Mouse (Mus musculus): Measurements from ENCODE around the gene Ndst4.

Ndst4 gene

DNA sequence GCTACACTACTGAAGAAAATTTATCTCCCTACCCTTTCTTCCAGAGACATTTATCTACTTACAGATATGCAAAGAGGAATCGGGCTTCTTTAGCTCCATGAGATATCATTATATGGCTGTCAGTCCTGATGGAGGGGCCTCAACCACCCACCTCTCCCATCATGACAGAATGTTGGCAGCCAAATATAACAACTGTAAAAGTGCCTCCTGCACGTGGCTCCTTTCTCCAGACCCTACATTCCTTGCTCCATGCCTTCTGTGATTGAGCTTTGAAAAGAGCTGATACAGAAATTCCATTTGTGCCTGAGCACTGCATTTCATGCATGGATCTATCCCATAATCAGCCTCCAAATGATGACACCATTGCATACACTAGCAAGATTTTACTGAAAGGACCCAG, 331.1 kb downstream of the Ndst4 start:
- no peak for DNase-seq (ENCODE audit: low spot score)

DNA sequence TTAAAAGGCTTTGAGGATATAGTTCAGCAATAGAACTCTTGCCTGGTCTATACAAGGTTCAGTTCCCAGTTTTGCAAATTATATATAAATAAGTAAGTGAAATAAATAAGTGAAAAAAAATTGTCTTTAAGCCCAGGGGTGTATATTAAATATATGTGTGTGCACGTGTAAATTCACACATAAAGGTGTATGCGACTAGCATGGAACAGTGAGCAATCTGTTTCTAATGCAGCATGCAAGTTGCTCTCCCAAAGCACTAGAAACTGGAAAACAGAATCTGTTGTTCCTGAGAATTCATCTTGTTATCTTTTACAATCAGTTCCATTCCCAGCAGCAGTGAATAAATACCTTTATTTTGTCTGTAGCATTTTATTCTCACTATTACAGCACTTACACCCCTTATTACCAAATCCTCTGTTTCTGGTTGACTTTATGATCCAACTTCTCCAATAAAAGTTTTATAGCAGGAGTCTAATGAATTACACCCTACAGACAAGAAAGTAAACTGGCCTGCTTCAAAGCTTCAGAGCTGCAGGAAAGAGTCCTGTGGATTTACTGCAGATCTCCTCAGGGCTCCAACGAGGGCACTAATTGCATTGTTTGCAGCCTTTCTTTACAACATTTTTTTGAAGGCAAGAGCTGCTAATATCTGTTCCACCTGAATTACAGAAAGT, 340.7 kb downstream of the Ndst4 start:
- no peak for DNase-seq (ENCODE audit: low spot score)

GRCm38 (mm10) chr3:125745142-125745496, 341.2 kb downstream of the Ndst4 start:
- no peak for DNase-seq (ENCODE audit: low spot score)

GRCm38 (mm10) chr3:125746367-125746766, 342.5 kb downstream of the Ndst4 start:
- no peak for DNase-seq (ENCODE audit: low spot score)

DNA sequence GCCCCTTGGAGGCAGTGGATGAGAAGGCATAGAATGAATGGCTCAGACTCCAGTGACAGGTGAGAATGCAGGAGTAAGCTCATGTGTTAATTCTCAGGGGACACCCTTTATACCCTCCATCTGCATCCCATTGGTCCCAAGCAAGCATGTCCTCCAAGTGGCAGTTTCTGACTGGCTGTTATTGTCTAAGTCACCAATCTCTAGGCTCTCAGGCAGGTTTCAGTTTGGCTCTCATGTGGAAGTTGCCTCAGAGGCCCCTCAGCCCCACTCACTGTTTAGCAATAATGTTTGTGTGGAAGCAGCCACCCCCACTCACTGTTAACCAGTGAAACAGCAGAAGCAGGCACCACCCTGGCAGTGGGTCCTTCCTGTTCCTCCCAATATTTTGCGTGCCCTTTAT, 353.0 kb downstream of the Ndst4 start:
- no peak for DNase-seq (ENCODE audit: low spot score)

GRCm38 (mm10) chr3:125760711-125761110, 356.8 kb downstream of the Ndst4 start:
- no peak for DNase-seq (ENCODE audit: low spot score)
